Mouse (Mus musculus) cerebellum, postnatal 25 days (tissue): Measurements from ENCODE around the gene Fam162a.
"Not testable (repeated sequence)": the region's sequence is repeated elsewhere in the genome, so short reads cannot be mapped to it uniquely, and the experiment has no call there.

Source experiments
- DNase-seq, 2 experiments: peaks; one replicate each; pipeline ENCODE4 v3.0.0; 2021; ENCODE audit warnings: mixed read lengths in 2 of 2

Fam162a gene

DNA sequence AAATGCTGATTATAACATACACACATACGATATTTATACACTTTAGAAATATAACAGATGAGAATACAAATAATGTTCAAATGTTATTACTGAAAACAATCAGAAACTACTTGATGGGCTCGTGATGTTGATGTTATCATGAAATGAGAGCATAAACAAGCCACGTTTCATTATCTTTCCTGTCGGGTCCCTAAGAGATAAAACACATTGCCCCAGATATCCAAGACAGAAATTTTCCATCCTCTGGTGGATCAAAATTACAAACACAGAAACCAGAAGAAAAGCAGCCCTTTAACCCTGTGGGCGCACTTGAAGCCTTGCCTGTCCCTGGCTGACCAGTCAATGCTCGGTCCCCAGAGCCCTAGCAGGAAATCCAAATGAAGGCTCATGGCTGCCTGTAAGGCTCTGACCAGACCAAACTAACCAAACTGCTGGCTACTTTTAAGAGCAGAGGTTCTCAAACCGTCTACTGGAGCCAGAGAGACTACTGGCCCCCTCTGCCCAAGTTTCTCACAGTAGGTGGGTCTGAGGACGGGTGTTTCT is 13.4 kb downstream of the Fam162a start:
- DNase-seq: no peak

- no peak for DNase-seq
Measured at GRCm38 (mm10) chr16:36056416-36056815, 15.0 kb downstream of the Fam162a start.

- no peak for DNase-seq
Measured at GRCm38 (mm10) chr16:36054920-36055319, 16.5 kb downstream of the Fam162a start.

DNA sequence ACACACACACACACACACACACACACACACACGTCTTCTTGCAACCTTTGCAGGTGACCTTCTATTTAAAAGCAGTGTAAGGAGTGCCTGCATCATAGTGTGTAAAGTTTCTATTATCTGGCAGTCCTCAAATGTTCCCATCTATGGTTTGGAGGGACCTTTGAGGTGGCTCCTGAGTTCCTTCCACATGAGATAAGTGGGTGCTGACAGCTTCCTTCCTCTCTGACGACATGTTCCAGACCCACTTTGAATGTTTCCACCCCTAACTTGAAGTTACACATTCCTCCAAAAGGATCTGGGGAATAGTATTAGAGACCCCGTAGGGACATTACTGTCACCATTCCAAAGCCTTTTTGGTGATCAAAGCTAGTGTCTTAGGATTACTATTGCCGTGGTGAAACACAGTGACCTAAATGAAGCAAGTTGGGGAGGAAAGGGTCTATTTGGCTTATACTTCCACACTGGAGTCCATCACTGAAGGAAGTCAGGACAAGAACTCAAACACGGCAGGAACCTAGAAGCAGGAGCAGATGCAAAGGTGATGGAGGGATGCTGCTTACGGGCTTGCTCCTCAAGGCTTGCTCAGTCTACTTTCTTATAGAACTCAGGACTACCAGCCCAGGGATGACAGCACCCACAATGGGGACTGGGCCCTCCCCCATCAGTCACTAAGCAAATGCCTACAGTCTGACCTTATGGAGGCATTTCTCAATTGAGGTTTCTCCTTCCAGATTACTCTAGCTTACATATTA is 17.7 kb downstream of the Fam162a start:
- no peak for DNase-seq

GRCm38 (mm10) chr16:36051491-36051890 is 19.9 kb downstream of the Fam162a start:
- no peak for DNase-seq

GRCm38 (mm10) chr16:36047538-36047937 is 23.9 kb downstream of the Fam162a start:
- DNase-seq: no peak

GRCm38 (mm10) chr16:36043964-36044363 is 27.4 kb downstream of the Fam162a start:
- no peak for DNase-seq

DNA sequence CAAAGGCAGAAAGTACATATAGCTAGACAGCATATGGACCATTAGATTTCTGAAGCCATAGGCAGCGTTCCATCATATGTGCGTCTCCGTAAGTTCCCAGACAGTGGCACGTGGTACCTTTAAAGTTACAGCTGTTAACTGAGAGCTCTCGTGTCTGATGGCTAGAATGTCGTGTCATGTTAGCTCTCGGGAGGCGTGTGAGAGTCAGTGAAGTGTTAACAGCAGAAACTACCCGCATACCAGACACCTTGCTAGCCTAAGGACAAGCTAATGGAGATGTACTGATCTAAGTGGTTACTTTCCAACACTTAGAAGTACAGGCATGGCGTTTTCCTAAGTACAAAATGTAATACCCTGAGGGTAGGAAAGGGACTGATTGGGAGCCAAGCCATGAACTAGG is 28.3 kb downstream of the Fam162a start:
- no peak for DNase-seq

DNA sequence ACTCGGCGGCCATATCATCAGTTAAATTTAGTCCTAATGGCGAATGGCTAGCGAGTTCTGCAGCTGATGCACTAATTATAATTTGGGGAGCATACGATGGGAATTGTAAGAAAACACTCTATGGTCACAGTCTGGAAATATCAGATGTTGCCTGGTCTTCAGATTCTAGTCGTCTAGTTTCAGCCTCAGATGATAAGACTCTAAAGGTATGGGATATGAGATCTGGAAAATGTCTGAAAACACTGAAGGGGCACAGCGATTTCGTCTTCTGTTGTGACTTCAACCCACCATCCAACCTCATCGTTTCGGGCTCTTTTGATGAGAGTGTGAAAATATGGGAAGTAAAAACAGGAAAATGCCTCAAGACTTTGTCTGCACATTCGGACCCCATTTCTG is 29.8 kb downstream of the Fam162a start:
- no peak for DNase-seq

- peak; percentile 92 to 94 for DNase-seq
Measured at GRCm38 (mm10) chr16:36040640-36041624, 30.5 kb downstream of the Fam162a start, which contains the start of gene Wdr5b. Gene Wdr5b (plus strand): TSS chr16:36041190.

GRCm38 (mm10) chr16:36028120-36028519 is 43.3 kb downstream of the Fam162a start:
- not testable (repeated sequence) for DNase-seq

GRCm38 (mm10) chr16:36016335-36016734 is 55.1 kb downstream of the Fam162a start:
- DNase-seq: no peak

GRCm38 (mm10) chr16:36008396-36008795 is 63.0 kb downstream of the Fam162a start:
- DNase-seq: no peak

GRCm38 (mm10) chr16:35998852-35999251 is 72.5 kb downstream of the Fam162a start:
- not testable (repeated sequence) for DNase-seq
